Mouse (Mus musculus): ENCODE results near the gene Rims1.

Gene Rims1

GRCm38 (mm10) chr1:22585560-22585959 is 220.2 kb downstream of the Rims1 start:
- CTCF ChIA-PET = no interaction called here

- CTCF ChIA-PET = interaction anchor here (0.6 kb wide), 1 partner anchor 1989 kb away, joined by 5 read pairs; no protein-coding TSS in a partner anchor
These were observed 226.3 kb downstream of the Rims1 start for GRCm38 (mm10) chr1:22579470-22579869.

- CTCF ChIA-PET = no interaction called here
These were observed 233.1 kb downstream of the Rims1 start for GRCm38 (mm10) chr1:22572720-22573119.

GRCm38 (mm10) chr1:22546273-22546672 is 259.5 kb downstream of the Rims1 start:
- CTCF ChIA-PET = no interaction called here

GRCm38 (mm10) chr1:22538129-22538528 is 267.7 kb downstream of the Rims1 start:
- CTCF ChIA-PET = no interaction called here

GRCm38 (mm10) chr1:22536776-22537175 is 269.0 kb downstream of the Rims1 start:
- CTCF ChIA-PET = no interaction called here

GRCm38 (mm10) chr1:22535049-22535448 is 270.7 kb downstream of the Rims1 start:
- CTCF ChIA-PET = no interaction called here

- CTCF ChIA-PET = no interaction called here
These were observed 272.4 kb downstream of the Rims1 start for GRCm38 (mm10) chr1:22533146-22534096.

GRCm38 (mm10) chr1:22515103-22515502 is 290.7 kb downstream of the Rims1 start:
- CTCF ChIA-PET = no interaction called here

GRCm38 (mm10) chr1:22512421-22512820 is 293.4 kb downstream of the Rims1 start:
- CTCF ChIA-PET = no interaction called here

- CTCF ChIA-PET = no interaction called here
These were observed 294.2 kb downstream of the Rims1 start for GRCm38 (mm10) chr1:22511614-22512013.

GRCm38 (mm10) chr1:22508735-22509615 is 296.8 kb downstream of the Rims1 start:
- CTCF ChIA-PET = no interaction called here

GRCm38 (mm10) chr1:22487270-22487864 is 318.4 kb downstream of the Rims1 start:
- CTCF ChIA-PET = no interaction called here

GRCm38 (mm10) chr1:22476220-22476619 is 329.6 kb downstream of the Rims1 start:
- CTCF ChIA-PET = no interaction called here

GRCm38 (mm10) chr1:22467033-22467432 is 338.8 kb downstream of the Rims1 start:
- CTCF ChIA-PET = no interaction called here

GRCm38 (mm10) chr1:22466597-22466996 is 339.2 kb downstream of the Rims1 start:
- CTCF ChIA-PET = no interaction called here

GRCm38 (mm10) chr1:22424020-22424419 is 381.8 kb downstream of the Rims1 start:
- CTCF ChIA-PET = no interaction called here

GRCm38 (mm10) chr1:22422102-22422501 is 383.7 kb downstream of the Rims1 start:
- CTCF ChIA-PET = no interaction called here

GRCm38 (mm10) chr1:22410173-22410572 is 395.6 kb downstream of the Rims1 start:
- CTCF ChIA-PET = no interaction called here

- CTCF ChIA-PET = no interaction called here
These were observed 419.4 kb downstream of the Rims1 start for GRCm38 (mm10) chr1:22386361-22386760.

GRCm38 (mm10) chr1:22377652-22378051 is 428.1 kb downstream of the Rims1 start:
- CTCF ChIA-PET = no interaction called here

GRCm38 (mm10) chr1:22377062-22377461 is 428.7 kb downstream of the Rims1 start:
- CTCF ChIA-PET = no interaction called here

Data from spleen, embryonic (tissue).